Mouse (Mus musculus) liver, embryonic 14.5 days (tissue): ENCODE results near the gene Lims1.

Source experiments
- CTCF ChIP-seq: IDR thresholded peaks from 2 replicates; pipeline ENCODE4 v1.5.1; 2016; ENCODE audit warnings: antibody characterized with exemption, low read depth, control low read depth
- EP300 ChIP-seq: IDR thresholded peaks from 2 replicates; pipeline ENCODE4 v1.6.1; 2016; ENCODE audit warnings: antibody characterized with exemption, low read depth

- TF ChIP-seq CTCF: no peak
- TF ChIP-seq EP300: no peak
Measured at GRCm38 (mm10) chr10:58295605-58296004, 27.7 kb upstream of the Lims1 start.
